Mouse (Mus musculus) heart, embryonic 16.5 days (tissue): ENCODE results near the gene Adamts14. TPM values are rescaled to one million over a fixed set of nuclear protein-coding genes. Genes with fewer than 3 reads are reported as not detected.

Experiments used
- ATAC-seq: fragments of 200-750 bp; cut with Nextera tagmentation; replicated peaks from 2 replicates; pipeline ENCODE4 v1.8.0; 2017; ENCODE audit warnings: moderate number of reproducible peaks; ENCODE audit not compliant: insufficient read depth, low FRiP score; ENCODE audit errors: extremely low read depth
- H3K27ac ChIP-seq: fragments of 300-500 bp; sonication (generic); 2 replicates; pipeline ENCODE4 v1.5.1; 2014; ENCODE audit warnings: mild to moderate bottlenecking, low read length, control low read depth, moderate library complexity
- H3K27me3 ChIP-seq: fragments of 300-500 bp; sonication (generic); 2 replicates; pipeline ENCODE4 v1.6.1; 2014; ENCODE audit warnings: low read length, mixed read lengths; ENCODE audit not compliant: control insufficient read depth, insufficient read depth
- H3K36me3 ChIP-seq: fragments of 300-500 bp; sonication (generic); 2 replicates; pipeline ENCODE4 v1.6.1; 2014; ENCODE audit not compliant: control insufficient read depth, insufficient read depth
- H3K4me1 ChIP-seq: fragments of 300-500 bp; sonication (generic); 2 replicates; pipeline ENCODE4 v1.6.1; 2014; ENCODE audit warnings: low read length, mixed read lengths; ENCODE audit not compliant: control insufficient read depth, insufficient read depth
- H3K4me2 ChIP-seq: fragments of 300-500 bp; sonication (generic); 2 replicates; pipeline ENCODE4 v1.6.1; 2014; ENCODE audit warnings: low read depth, mild to moderate bottlenecking, control low read depth, low read length
- H3K4me3 ChIP-seq: fragments of 300-500 bp; sonication (generic); 2 replicates; pipeline ENCODE4 v1.5.1; 2014; ENCODE audit warnings: mild to moderate bottlenecking, control low read depth, low read length
- H3K9ac ChIP-seq: fragments of 300-500 bp; sonication (generic); 2 replicates; pipeline ENCODE4 v1.6.1; 2014; ENCODE audit warnings: low read length, control low read depth
- H3K9me3 ChIP-seq: fragments of 300-500 bp; sonication (generic); replicated peaks from 2 replicates; pipeline ENCODE4 v1.6.1; 2016; ENCODE audit warnings: low read length; ENCODE audit not compliant: control insufficient read depth
- WGBS: fragments of 180-500 bp; shearing (Covaris S2); extraction: QIAGEN DNeasy Blood & Tissue Kit; methylation state at CpG from one replicate; pipeline ENCODE4 v1.1.7; 2014; 5-methylcytosine and 5-hydroxymethylcytosine counted together
- polyA plus RNA-seq: library from polyadenylated mRNA; unstranded; fragments of >200 nt; fragmentation: Nextera tagmentation; extraction: Ambion mirVana; gene quantifications from 2 replicates; pipeline ENCODE4 v1.2.1, GENCODE M21; 2015

Adamts14 gene
- polyA plus RNA-seq, 1 experiment from 2014 or later: 1.8 TPM

DNA sequence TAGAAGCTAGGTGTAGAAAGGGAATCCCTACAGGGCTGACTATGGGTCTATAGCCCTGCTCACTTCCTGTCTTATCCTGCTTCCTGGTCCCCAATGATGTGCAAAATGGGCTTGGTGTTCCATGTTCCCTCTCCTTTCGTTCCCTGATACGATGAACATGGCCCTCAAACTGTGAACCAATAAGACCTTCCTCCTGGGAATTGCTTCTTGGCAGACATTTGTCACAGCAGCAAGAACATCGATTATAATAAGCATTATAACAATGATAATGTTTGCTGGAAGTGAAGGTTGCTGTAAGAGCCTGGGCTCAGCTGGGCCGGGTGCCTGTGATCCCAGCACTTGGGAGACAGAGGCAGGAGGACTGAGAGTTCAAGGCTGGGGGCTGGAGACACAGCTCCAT, 11.1 kb upstream of the Adamts14 start:
- no peaks in the 10 kb centered on the region for H3K27me3 ChIP-seq
- no peak overlapping the region for H3K9ac ChIP-seq
- H3K4me3 ChIP-seq: no peak overlapping the region
- no peaks in the 10 kb centered on the region for H3K36me3 ChIP-seq
- H3K27ac ChIP-seq: no peak overlapping the region
- no peak for ATAC-seq
- no peak overlapping the region for H3K4me2 ChIP-seq
- WGBS: 86% methylated on average over 4 of the region's 4 CpGs
- H3K4me1 ChIP-seq: peaks cover 13% of the 10 kb centered on the region; the same call in 1 of the 2 replicates
- H3K9me3 ChIP-seq: no peaks in the 10 kb centered on the region

GRCm38 (mm10) chr10:61281115-61281514, 7.9 kb upstream of the Adamts14 start:
- Histone ChIP-seq H3K27ac (no peak overlapping the region), H3K4me2 (no peak overlapping the region), H3K4me3 (no peak overlapping the region), H3K4me1 (peaks cover 5% of the 10 kb centered on the region; the same call in 1 of the 2 replicates), H3K9me3 (no peaks in the 10 kb centered on the region), H3K27me3 (no peaks in the 10 kb centered on the region), H3K9ac (no peak overlapping the region), H3K36me3 (no peaks in the 10 kb centered on the region)
- no peak for ATAC-seq
- 69% methylated on average over 5 of the region's 5 CpGs for WGBS

DNA sequence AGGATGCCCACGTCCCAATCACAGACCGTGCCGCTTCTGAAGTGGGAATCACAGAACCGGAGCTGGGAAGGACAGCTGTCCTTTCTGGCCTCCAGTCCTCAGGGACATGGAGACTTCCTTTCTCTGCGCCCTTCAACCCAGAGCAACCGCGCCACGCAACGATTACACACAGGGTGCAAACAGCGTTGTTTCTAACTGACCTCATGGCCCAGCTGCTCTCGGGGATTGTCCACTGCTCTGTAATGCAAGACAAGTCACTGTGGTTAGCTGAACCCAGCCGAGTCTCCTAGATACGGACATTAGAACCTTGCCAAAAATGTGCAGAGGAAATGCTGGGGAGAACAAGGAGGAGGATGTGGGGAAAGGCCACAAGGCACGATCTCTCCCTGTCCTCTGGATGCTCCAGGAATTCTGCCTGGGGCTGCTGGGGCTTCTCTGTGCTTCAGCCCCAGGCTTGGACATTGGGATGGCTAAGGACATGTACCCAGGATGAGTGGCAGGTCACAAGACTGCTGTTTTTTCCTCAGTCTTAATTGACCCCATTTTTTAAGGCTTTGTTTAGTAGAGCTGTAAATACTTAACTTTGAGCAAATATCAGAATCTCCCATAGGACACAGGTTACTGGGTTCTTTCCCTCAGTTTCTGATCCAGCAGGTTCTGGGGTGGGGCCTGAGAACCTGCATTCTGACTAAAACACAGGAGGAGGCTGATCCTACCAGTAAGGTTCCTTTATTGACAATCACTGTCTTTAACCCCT, 4.9 kb upstream of the Adamts14 start:
- Histone ChIP-seq H3K27ac (peak overlapping the region; percentile 40), H3K4me2 (no peak overlapping the region), H3K27me3 (peaks cover 5% of the 10 kb centered on the region; the same call in 1 of the 2 replicates), H3K4me3 (no peak overlapping the region), H3K4me1 (peaks cover 6% of the 10 kb centered on the region; the same call in 1 of the 2 replicates), H3K36me3 (no peaks in the 10 kb centered on the region), H3K9me3 (no peaks in the 10 kb centered on the region), H3K9ac (no peak overlapping the region)
- WGBS: 56% methylated on average over 14 of the region's 14 CpGs
- peak; percentile 45 for ATAC-seq

DNA sequence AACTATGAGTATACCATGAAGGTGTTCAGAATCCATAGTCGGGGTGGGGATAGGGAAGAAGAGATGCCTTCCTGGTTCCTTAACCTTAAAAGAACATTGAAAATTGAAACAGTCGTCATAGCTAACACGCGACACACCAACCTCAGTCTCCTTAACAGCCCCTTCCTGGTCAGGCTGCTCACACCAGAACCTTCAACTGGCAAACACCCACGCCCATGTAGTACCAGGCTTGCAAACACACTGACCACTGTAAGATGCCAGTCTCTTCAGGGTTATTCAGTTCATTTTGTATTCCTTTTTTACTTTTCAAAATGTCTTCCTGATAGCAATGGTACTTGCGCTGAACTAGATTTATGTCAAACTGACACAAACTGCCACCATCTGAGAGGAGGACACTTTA, 3.8 kb upstream of the Adamts14 start:
- peaks cover 5% of the 10 kb centered on the region; the same call in 1 of the 2 replicates for H3K27me3 ChIP-seq
- H3K9me3 ChIP-seq: no peaks in the 10 kb centered on the region
- H3K9ac ChIP-seq: no peak overlapping the region
- H3K4me3 ChIP-seq: no peak overlapping the region
- ATAC-seq: no peak
- peaks cover 11% of the 10 kb centered on the region for H3K4me1 ChIP-seq
- 91% methylated on average over 6 of the region's 6 CpGs for WGBS
- no peak overlapping the region for H3K4me2 ChIP-seq
- H3K36me3 ChIP-seq: no peaks in the 10 kb centered on the region
- no peak overlapping the region for H3K27ac ChIP-seq

- no peak for ATAC-seq
- H3K4me3 ChIP-seq: no peak overlapping the region
- H3K36me3 ChIP-seq: no peaks in the 10 kb centered on the region
- H3K27ac ChIP-seq: no peak overlapping the region
- H3K9me3 ChIP-seq: no peaks in the 10 kb centered on the region
- H3K4me2 ChIP-seq: peak overlapping the region; percentile 16; the same call in 1 of the 2 replicates
- WGBS: under 1% methylated on average over 5 of the region's 5 CpGs
- peaks cover 5% of the 10 kb centered on the region; the same call in 1 of the 2 replicates for H3K27me3 ChIP-seq
- H3K4me1 ChIP-seq: peaks cover 14% of the 10 kb centered on the region
- H3K9ac ChIP-seq: peak overlapping the region; percentile 21; the same call in 1 of the 2 replicates
These were observed 2.5 kb upstream of the Adamts14 start for GRCm38 (mm10) chr10:61275669-61276110.

GRCm38 (mm10) chr10:61274532-61274931, 1.3 kb upstream of the Adamts14 start:
- Histone ChIP-seq H3K36me3 (no peaks in the 10 kb centered on the region), H3K4me1 (peaks cover 14% of the 10 kb centered on the region), H3K4me2 (no peak overlapping the region), H3K9ac (no peak overlapping the region), H3K4me3 (no peak overlapping the region), H3K9me3 (no peaks in the 10 kb centered on the region), H3K27me3 (peaks cover 5% of the 10 kb centered on the region; the same call in 1 of the 2 replicates), H3K27ac (no peak overlapping the region)
- 40% methylated on average over 2 of the region's 2 CpGs for WGBS
- no peak for ATAC-seq

GRCm38 (mm10) chr10:61273844-61274215, 592 bp upstream of the Adamts14 start:
- no peaks in the 10 kb centered on the region for H3K36me3 ChIP-seq
- ATAC-seq: no peak
- H3K27me3 ChIP-seq: peaks cover 5% of the 10 kb centered on the region; the same call in 1 of the 2 replicates
- H3K9me3 ChIP-seq: no peaks in the 10 kb centered on the region
- H3K4me1 ChIP-seq: peaks cover 14% of the 10 kb centered on the region
- peak overlapping the region; percentile 75 for H3K4me2 ChIP-seq
- 64% methylated on average over 7 of the region's 7 CpGs for WGBS
- peak overlapping the region; percentile 51 for H3K4me3 ChIP-seq
- H3K9ac ChIP-seq: peak overlapping the region; percentile 64; the same call in 1 of the 2 replicates
- H3K27ac ChIP-seq: no peak overlapping the region

- Histone ChIP-seq H3K4me3 (peak overlapping the region; percentile 51), H3K4me1 (peaks cover 14% of the 10 kb centered on the region), H3K27me3 (peaks cover 5% of the 10 kb centered on the region; the same call in 1 of the 2 replicates), H3K4me2 (peak overlapping the region; percentile 75), H3K9me3 (no peaks in the 10 kb centered on the region), H3K36me3 (no peaks in the 10 kb centered on the region), H3K27ac (0 out of 2 replicates have a peak overlapping the region, but pooled peaks have one; percentile 36), H3K9ac (peak overlapping the region; percentile 64)
- no peak for ATAC-seq
- 54% methylated on average over 5 of the region's 5 CpGs for WGBS
These were observed 607 bp downstream of the Adamts14 start for GRCm38 (mm10) chr10:61272631-61273030.

DNA sequence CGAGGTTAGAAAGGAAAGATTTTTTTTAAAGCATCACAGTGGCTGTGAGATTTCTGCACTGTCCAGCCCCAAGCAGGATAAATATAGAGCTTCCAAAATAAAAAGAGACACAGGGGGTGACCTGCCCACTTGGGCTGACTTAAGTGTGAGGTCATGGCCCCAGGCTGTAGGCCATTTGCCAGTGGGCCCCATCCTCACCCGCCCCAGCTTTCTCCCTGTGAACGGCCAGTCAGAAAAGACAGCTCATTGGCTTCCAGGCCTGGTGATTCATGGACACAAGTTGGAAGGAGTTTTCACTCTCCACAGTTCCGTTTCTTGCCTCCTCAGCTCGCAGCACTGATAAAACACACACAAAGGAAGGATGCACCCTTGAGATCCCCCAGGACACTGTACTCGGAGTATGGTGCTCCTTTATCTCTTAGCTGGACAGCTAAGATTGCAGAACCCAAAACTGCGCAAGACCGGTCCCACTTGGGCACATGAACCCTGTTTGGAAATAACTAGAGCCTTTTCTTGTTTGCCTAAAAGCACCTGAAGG, 1.1 kb downstream of the Adamts14 start:
- Histone ChIP-seq H3K27me3 (peaks cover 5% of the 10 kb centered on the region; the same call in 1 of the 2 replicates), H3K4me2 (peak overlapping the region; percentile 75), H3K27ac (peak overlapping the region; percentile 36; the same call in 1 of the 2 replicates), H3K9me3 (no peaks in the 10 kb centered on the region), H3K36me3 (no peaks in the 10 kb centered on the region), H3K9ac (no peak overlapping the region), H3K4me3 (no peak overlapping the region; the same call in 1 of the 2 replicates), H3K4me1 (peaks cover 14% of the 10 kb centered on the region)
- 45% methylated on average over 8 of the region's 8 CpGs for WGBS
- ATAC-seq: no peak
